15 mouse cellular contexts compared by ENCODE assay signal in genomic region chr7:113811376-113812158, GRCm38 (mm10). TPM values are rescaled to one million over a fixed set of nuclear protein-coding genes. Genes with fewer than 3 reads are reported as not detected.
DNase-seq lines count a peak whose midpoint lies in the region; ATAC-seq and TF ChIP-seq lines count a peak whose summit lies in the region.
"Had no signal": no experiment of that assay in that cellular context is flagged by ENCODE, and none has a peak within 500 bp of the region (broad histone marks: within the 10 kb centered on the region; RNA-seq: fewer than 3 reads in every experiment).

No protein-coding gene starts in this region.

- peak; percentile 59 to 65 for DNase-seq in cerebellum, postnatal 10 days
- no peak for DNase-seq in cerebellum, adult 11-12 months
- DNase-seq in heart, postnatal 4 days = no peak
- peak; percentile 18 for DNase-seq in MEL (ENCODE audit: low read depth, low spot score)
- no peak for DNase-seq in left cerebral cortex, postnatal 14 days (ENCODE audit: low spot score in 2 of 2)
- no peak for DNase-seq in thymus, postnatal 25 days
- DNase-seq: gastrocnemius, postnatal 36 days; thymus, adult 2 months had no signal

- intact Hi-C loops in left cerebral cortex, postnatal 14 days (cut with DNase I) = no loop called here

- peaks cover 19% of the 10 kb centered on the region for H3K4me1 ChIP-seq in heart, embryonic 15.5 days (replicated peaks)
- H3K4me1 ChIP-seq in MEL (ENCODE audit: control insufficient read depth in 1 of 2, insufficient read depth in 2 of 2, low read length in 2 of 2) = no peaks in the 10 kb centered on the region
- H3K4me1 ChIP-seq: limb, embryonic 13.5 days had no signal

- ATAC-seq in heart, embryonic 15.5 days (replicated peaks; ENCODE audit: insufficient number of reproducible peaks, insufficient read depth, low FRiP score, low read depth) = 0 out of 2 replicates have a peak, but pooled peaks have one; percentile 50
- peak; percentile 81 to 84 for ATAC-seq in hematopoietic stem cell, adult 5-6 weeks (replicated peaks in 1 of 2; ENCODE audit: insufficient read depth in 1 of 2, low FRiP score in 2 of 2, low TSS enrichment in 1 of 2, low read depth in 1 of 2, poor library complexity in 2 of 2, severe bottlenecking in 2 of 2)

- no peaks in the 10 kb centered on the region for H3K27me3 ChIP-seq in heart, embryonic 15.5 days
- no peaks in the 10 kb centered on the region for H3K27me3 ChIP-seq in MEL (ENCODE audit: control insufficient read depth in 1 of 2, insufficient read depth in 2 of 2, low read length in 2 of 2)
- H3K27me3 ChIP-seq: limb, embryonic 13.5 days had no signal

- no peak for TF ChIP-seq POLR2A in MEL (IDR thresholded peaks at IDR 0.05; ENCODE audit: control insufficient read depth in 1 of 2, insufficient read depth in 1 of 2, low read depth in 1 of 2, low read length in 2 of 2, poor library complexity in 1 of 2)

- no peak overlapping the region for H3K4me3 ChIP-seq in heart, embryonic 15.5 days
- H3K4me3 ChIP-seq in MEL (ENCODE audit: control insufficient read depth in 1 of 2, insufficient read depth in 1 of 2, low read depth in 2 of 2, low read length in 2 of 2) = no peak overlapping the region
- H3K4me3 ChIP-seq: embryonic facial prominence, embryonic 13.5 days; layer of hippocampus, adult 2 months; left cerebral cortex, adult 2 months; limb, embryonic 13.5 days; midbrain, embryonic 10.5 days had no signal

- H3K9ac ChIP-seq in heart, embryonic 15.5 days = no peak overlapping the region
- H3K9ac ChIP-seq in MEL (ENCODE audit: control insufficient read depth, low read depth, low read length, poor library complexity, severe bottlenecking) = no peak overlapping the region
- H3K9ac ChIP-seq: embryonic facial prominence, embryonic 13.5 days; limb, embryonic 13.5 days had no signal

- TF ChIP-seq RAD21 in MEL (IDR thresholded peaks at IDR 0.05; ENCODE audit: low read depth, low read length) = no peak

- no peak overlapping the region for H3K4me2 ChIP-seq in heart, embryonic 15.5 days
- H3K4me2 ChIP-seq: embryonic facial prominence, embryonic 13.5 days; limb, embryonic 13.5 days had no signal

- H3K36me3 ChIP-seq in heart, embryonic 15.5 days = no peaks in the 10 kb centered on the region
- H3K36me3 ChIP-seq in MEL (ENCODE audit: control insufficient read depth in 1 of 2, insufficient read depth in 2 of 2, low read length in 2 of 2) = no peaks in the 10 kb centered on the region
- H3K36me3 ChIP-seq: embryonic facial prominence, embryonic 13.5 days; limb, embryonic 13.5 days had no signal

- peak overlapping the region; percentile 49 for H3K27ac ChIP-seq in heart, embryonic 15.5 days
- H3K27ac ChIP-seq in MEL (ENCODE audit: control insufficient read depth, low read depth, low read length) = no peak overlapping the region
- H3K27ac ChIP-seq: embryonic facial prominence, embryonic 13.5 days; layer of hippocampus, adult 2 months; left cerebral cortex, adult 2 months; limb, embryonic 13.5 days; midbrain, embryonic 10.5 days had no signal

- no peaks in the 10 kb centered on the region for H3K79me2 ChIP-seq in MEL (ENCODE audit: control insufficient read depth, insufficient read depth, low read length, poor library complexity)

- H3K9me3 ChIP-seq in heart, embryonic 15.5 days (replicated peaks) = no peaks in the 10 kb centered on the region
- H3K9me3 ChIP-seq in MEL (replicated peaks; ENCODE audit: insufficient read depth, low read length) = no peaks in the 10 kb centered on the region
- H3K9me3 ChIP-seq: embryonic facial prominence, embryonic 13.5 days; limb, embryonic 13.5 days; midbrain, embryonic 10.5 days had no signal

- no peak for TF ChIP-seq EP300 in MEL (IDR thresholded peaks at IDR 0.05; ENCODE audit: low read depth in 1 of 2, low read length in 2 of 2)

- TF ChIP-seq CTCF in MEL (IDR thresholded peaks at IDR 0.05 in 2 of 3, conservative IDR thresholded peaks at IDR 0.05 in 1 of 3; ENCODE audit: control insufficient read depth in 1 of 3, insufficient read depth in 1 of 3, low read depth in 2 of 3, low read length in 3 of 3, poor library complexity in 1 of 3, severe bottlenecking in 1 of 3) = no peak

- 62% methylated on average over 10 of the region's 10 CpGs for WGBS in heart, embryonic 15.5 days

TF ChIP-seq in MEL, 35 proteins besides CTCF, POLR2A, EP300 and RAD21:
- no peak for TF ChIP-seq JUND (IDR thresholded peaks at IDR 0.05; ENCODE audit: low read depth, low read length)
- TF ChIP-seq MAZ (IDR thresholded peaks at IDR 0.05; ENCODE audit: low read depth, low read length) = no peak
- no peak for TF ChIP-seq MYC (IDR thresholded peaks at IDR 0.05; ENCODE audit: low read depth, low read length)
- no peak for TF ChIP-seq GATA1 (IDR thresholded peaks at IDR 0.05; ENCODE audit: low read depth, low read length)
- no peak for TF ChIP-seq MEF2A (IDR thresholded peaks at IDR 0.05; ENCODE audit: extremely low read depth, insufficient replicate concordance, low read depth, low read length, poor library complexity, severe bottlenecking)
- TF ChIP-seq ELF1 (IDR thresholded peaks at IDR 0.05; ENCODE audit: low read depth, low read length) = no peak
- no peak for TF ChIP-seq ZC3H11A (IDR thresholded peaks at IDR 0.05; ENCODE audit: low read depth, low read length)
- no peak for TF ChIP-seq USF2 (IDR thresholded peaks at IDR 0.05; ENCODE audit: borderline replicate concordance in 1 of 2, insufficient read depth in 1 of 2, low read depth in 1 of 2, low read length in 2 of 2)
- no peak for TF ChIP-seq E2F4 (IDR thresholded peaks at IDR 0.05; ENCODE audit: borderline replicate concordance, low read depth, low read length)
- TF ChIP-seq USF1 (IDR thresholded peaks at IDR 0.05; ENCODE audit: low read depth, low read length) = no peak
- TF ChIP-seq CHD1 (IDR thresholded peaks at IDR 0.05; ENCODE audit: low read depth, low read length) = no peak
- no peak for TF ChIP-seq TCF12 (IDR thresholded peaks at IDR 0.05; ENCODE audit: low read depth, low read length)
- TF ChIP-seq POLR2AphosphoS2 (IDR thresholded peaks at IDR 0.05; ENCODE audit: low read length) = no peak
- TF ChIP-seq POLR2AphosphoS5 (IDR thresholded peaks at IDR 0.05; ENCODE audit: borderline replicate concordance, low read depth, low read length) = no peak
- TF ChIP-seq GABPA (IDR thresholded peaks at IDR 0.05; ENCODE audit: low read depth, low read length) = no peak
- TF ChIP-seq ZKSCAN1 (IDR thresholded peaks at IDR 0.05; ENCODE audit: low read depth, low read length) = no peak
- no peak for TF ChIP-seq TBP (IDR thresholded peaks at IDR 0.05; ENCODE audit: low read depth, low read length)
- no peak for TF ChIP-seq ZNF384 (IDR thresholded peaks at IDR 0.05; ENCODE audit: low read depth, low read length)
- TF ChIP-seq SMC3 (IDR thresholded peaks at IDR 0.05; ENCODE audit: low read depth, low read length) = no peak

RNA-seq across cellular contexts. Expression of gene Spon1, which starts 45.8 kb away (rescaled TPM):
- 57.4 and 68.4 TPM in 2 replicates for polyA plus RNA-seq in heart, embryonic 15.5 days (2015; fragmentation: Nextera tagmentation; extraction: Ambion mirVana)
- total RNA-seq in heart, postnatal 4 days (2021) = 10 to 100 TPM; 28.6 to 32.7 TPM
- not detected in 2 replicates for total RNA-seq in MEL (2012; rRNA removed)
- not detected for polyA plus RNA-seq in MEL (2012; ENCODE audit: insufficient read depth in 1 of 2, insufficient read length in 2 of 2, low read depth in 1 of 2, low replicate concordance in 2 of 2, missing spikeins in 1 of 2)
- 0.19 TPM in 1 of 2 replicates, not detected in the other for total RNA-seq in hematopoietic stem cell, adult 5-6 weeks (2017)
- total RNA-seq in left cerebral cortex, postnatal 14 days (2021) = 10 to 100 TPM; 37.6 to 43.5 TPM

Comparison
In these comparisons a context has a peak if more than half of its experiments do, and no peak if none do; other contexts are left out.
1. DNase-seq: peak in cerebellum, postnatal 10 days (2 of 2) and MEL (single experiment); none in cerebellum, adult 11-12 months (single experiment), heart, postnatal 4 days (single experiment), left cerebral cortex, postnatal 14 days (0 of 2) and thymus, postnatal 25 days (single experiment).
2. RNA of gene Spon1, which starts 45.8 kb away (total RNA-seq): 37.6 to 43.5 TPM in left cerebral cortex, postnatal 14 days and 28.6 to 32.7 TPM in heart, postnatal 4 days; not detected in MEL and 0.19 TPM in hematopoietic stem cell, adult 5-6 weeks; every median in the first group is over 10 times any median in the second.